Mouse (Mus musculus): Measurements from ENCODE around the gene Smpd2. TPM values are rescaled to one million over a fixed set of nuclear protein-coding genes. Genes with fewer than 3 reads are reported as not detected.
"Not testable (repeated sequence)": the region's sequence is repeated elsewhere in the genome, so short reads cannot be mapped to it uniquely, and the experiment has no call there.

Gene Smpd2
- polyA plus RNA-seq, 1 experiment: 15.2 TPM

DNA sequence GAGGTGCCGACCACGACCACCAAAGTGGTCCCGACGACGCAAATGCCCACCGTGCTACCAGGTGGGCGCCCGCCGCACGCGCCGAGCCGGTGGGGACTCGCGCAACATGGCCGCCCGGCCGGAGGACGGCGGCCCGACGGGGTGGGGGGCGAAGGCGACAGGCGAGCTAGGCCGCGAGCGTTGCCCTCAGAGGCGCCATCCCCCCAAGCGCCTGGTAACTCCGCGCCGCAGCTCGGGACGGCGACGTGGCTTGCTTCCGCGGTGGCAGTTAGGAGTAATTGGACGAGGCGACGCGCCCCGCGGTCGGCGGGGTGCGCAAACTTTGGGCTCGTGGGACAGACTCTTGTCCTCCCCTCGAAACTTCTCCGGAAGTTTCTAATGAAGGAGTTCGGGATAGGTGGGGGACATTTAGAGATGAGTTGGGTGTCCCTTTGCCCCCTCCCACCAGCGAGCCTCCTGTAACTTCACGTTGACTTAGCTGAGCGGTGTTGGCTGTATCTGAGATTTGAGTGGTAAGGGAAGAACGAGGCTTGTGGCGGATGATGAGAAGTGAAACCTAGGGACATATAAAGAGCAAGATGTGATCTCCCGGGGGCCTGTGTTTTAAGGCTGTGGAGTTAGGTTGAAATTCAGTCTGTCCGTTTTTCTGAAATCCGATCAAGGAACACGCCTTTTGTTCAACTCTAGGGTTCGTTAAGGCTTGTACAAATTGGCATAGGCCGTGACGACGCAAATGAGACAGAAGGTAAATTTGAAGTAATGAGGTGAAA, 29.7 kb upstream of the Smpd2 start:
- H3K4me3 ChIP-seq (ENCODE audit: insufficient read depth, low read length): peak overlapping the region; percentile 86
- H3K27ac ChIP-seq (ENCODE audit: insufficient read depth, low read depth, low read length): peak overlapping the region; percentile 92
- TF ChIP-seq CTCF (IDR thresholded peaks at IDR 0.05; ENCODE audit: low read depth, low read length) (no peak), POLR2A (IDR thresholded peaks at IDR 0.05; ENCODE audit: borderline replicate concordance, low read depth, low read length) (no peak)
- peaks cover 34% of the 10 kb centered on the region for H3K4me1 ChIP-seq (ENCODE audit: control insufficient read depth, insufficient read depth, low read length)

DNA sequence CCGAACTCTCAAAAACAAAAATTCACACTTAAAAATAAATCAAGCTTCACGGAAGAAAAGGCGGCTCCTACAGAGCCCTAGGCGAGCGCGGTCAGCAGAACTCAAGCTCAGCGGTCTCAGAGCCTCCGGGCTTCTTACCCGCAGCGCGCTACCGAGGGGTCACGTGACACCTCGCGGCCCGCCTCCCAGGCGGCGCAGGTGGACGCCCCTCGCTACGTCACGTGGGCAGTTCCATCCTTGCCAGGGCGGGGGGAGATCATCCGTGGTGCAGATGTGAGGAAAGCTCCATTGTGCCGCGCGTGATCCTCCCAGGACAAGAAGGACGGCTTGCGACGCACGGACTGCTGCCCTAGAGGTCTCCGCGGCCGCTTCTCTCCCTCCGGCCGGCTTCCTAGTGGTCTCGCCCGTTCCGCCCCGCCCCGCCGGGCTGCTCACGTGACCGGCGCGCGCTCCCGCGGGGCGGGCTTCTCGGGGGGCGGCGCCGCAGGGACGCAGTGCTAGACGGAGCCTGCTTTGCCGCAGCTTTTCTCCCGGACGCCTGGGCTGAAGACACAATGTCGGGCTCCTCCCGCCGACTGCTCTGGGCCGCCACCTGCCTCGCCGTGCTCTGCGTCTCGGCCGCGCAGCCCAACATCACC, 28.9 kb upstream of the Smpd2 start, which contains the start of gene Cd164:
Gene Cd164 (plus strand): TSS at position 434 of the 638 bp plus-strand sequence.
- peak within 1 kb of the TSS; percentile 92 for H3K27ac ChIP-seq (ENCODE audit: insufficient read depth, low read depth, low read length)
- peaks cover 31% of the 10 kb centered on the region for H3K4me1 ChIP-seq (ENCODE audit: control insufficient read depth, insufficient read depth, low read length)
- TF ChIP-seq CTCF (IDR thresholded peaks at IDR 0.05; ENCODE audit: low read depth, low read length): no peak
- TF ChIP-seq POLR2A (IDR thresholded peaks at IDR 0.05; ENCODE audit: borderline replicate concordance, low read depth, low read length): peak; percentile 65; the same call in 1 of the 2 replicates
- H3K4me3 ChIP-seq (ENCODE audit: insufficient read depth, low read length): peak within 1 kb of the TSS; percentile 86

DNA sequence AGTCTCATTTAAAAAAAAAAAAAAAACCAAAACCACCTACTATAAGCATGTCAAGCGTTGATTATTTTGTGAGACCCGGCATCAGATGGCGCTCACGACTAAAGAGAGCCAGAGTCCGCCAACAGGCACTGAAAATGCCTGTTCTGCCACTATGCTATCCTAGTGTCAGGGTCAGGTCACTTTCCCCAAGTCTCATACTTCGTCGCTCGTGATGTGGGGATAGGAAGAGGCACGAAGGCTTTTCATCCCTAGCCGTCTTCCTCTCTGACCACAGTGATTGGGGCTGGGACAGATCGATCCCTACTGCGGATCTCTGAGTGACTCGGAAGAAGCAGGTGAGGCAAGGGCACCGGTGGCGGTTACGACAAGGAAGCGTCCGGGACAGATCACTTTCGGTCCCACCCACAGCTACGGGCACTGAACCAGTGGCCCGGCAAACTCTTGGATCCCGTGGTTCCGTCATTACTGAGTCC, 28.4 kb upstream of the Smpd2 start:
- peak overlapping the region; percentile 86 for H3K4me3 ChIP-seq (ENCODE audit: insufficient read depth, low read length)
- no peak for TF ChIP-seq POLR2A (IDR thresholded peaks at IDR 0.05; ENCODE audit: borderline replicate concordance, low read depth, low read length)
- peak; percentile 51 for TF ChIP-seq CTCF (IDR thresholded peaks at IDR 0.05; ENCODE audit: low read depth, low read length)
- peak overlapping the region; percentile 73 for H3K27ac ChIP-seq (ENCODE audit: insufficient read depth, low read depth, low read length)
- peaks cover 29% of the 10 kb centered on the region for H3K4me1 ChIP-seq (ENCODE audit: control insufficient read depth, insufficient read depth, low read length)

DNA sequence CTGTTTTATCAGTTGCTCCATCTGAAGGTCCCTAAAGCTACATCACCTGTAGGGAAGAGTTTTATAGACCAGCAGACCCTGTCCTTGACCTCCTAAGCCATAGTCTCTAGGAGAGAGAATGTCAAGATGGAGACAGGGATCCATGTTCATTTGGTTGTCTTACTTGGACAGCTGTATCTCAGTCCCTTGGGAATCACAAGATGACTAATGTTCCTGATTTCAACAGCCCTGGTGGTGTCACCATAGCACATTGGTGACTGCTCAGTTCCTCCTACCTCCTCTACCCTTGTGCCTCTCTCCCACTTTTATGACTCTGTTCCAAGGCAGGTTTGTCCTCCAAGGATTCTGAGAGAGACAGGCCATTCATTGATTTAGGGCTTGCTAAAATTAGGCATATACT, 24.8 kb upstream of the Smpd2 start:
- Histone ChIP-seq H3K4me3 (ENCODE audit: insufficient read depth, low read length) (no peak overlapping the region), H3K27ac (ENCODE audit: insufficient read depth, low read depth, low read length) (no peak overlapping the region), H3K4me1 (ENCODE audit: control insufficient read depth, insufficient read depth, low read length) (peaks cover 10% of the 10 kb centered on the region; the same call in 1 of the 2 replicates)
- TF ChIP-seq CTCF (IDR thresholded peaks at IDR 0.05; ENCODE audit: low read depth, low read length): no peak
- TF ChIP-seq POLR2A (IDR thresholded peaks at IDR 0.05; ENCODE audit: borderline replicate concordance, low read depth, low read length): no peak

DNA sequence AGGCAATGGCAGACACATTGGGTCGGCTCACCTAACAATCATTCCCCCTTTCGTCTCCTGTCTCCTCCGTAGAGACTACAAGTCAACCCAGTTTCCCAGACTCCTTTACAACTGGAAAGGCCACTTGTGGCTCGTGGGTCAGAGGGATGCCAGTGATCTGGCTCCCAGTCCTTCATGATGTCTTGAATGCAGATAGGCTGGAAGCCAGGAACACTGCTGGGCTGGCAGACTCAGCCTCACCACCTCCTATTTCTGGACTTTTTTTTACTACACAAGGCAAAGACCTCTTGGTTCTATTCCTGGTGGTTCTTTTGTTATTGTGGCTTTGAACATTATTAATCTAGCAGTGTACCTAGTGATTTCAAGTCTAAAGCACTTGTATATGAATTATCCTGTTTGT, 24.1 kb upstream of the Smpd2 start:
- Histone ChIP-seq H3K4me3 (ENCODE audit: insufficient read depth, low read length) (no peak overlapping the region), H3K27ac (ENCODE audit: insufficient read depth, low read depth, low read length) (no peak overlapping the region), H3K4me1 (ENCODE audit: control insufficient read depth, insufficient read depth, low read length) (peaks cover 10% of the 10 kb centered on the region; the same call in 1 of the 2 replicates)
- no peak for TF ChIP-seq POLR2A (IDR thresholded peaks at IDR 0.05; ENCODE audit: borderline replicate concordance, low read depth, low read length)
- no peak for TF ChIP-seq CTCF (IDR thresholded peaks at IDR 0.05; ENCODE audit: low read depth, low read length)

DNA sequence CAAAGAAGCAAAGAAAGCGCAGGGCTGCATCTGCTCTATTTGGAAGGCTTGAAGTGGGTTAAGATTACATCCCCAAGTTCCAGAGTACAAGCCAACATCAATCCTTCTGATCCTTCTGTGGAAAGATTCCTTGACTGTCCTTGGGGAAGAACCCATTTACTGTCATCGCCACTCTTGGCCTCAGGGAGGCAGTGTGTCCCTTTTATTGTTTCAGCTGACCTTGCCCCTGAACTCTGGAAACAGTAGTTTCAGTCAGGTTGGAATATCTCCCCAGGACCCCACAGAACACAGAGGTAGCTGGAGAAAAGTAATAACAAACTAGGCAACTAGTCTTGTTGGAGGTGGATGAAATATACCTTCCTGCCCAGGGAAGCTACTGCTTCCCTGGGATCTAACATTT, 19.0 kb upstream of the Smpd2 start:
- H3K27ac ChIP-seq (ENCODE audit: insufficient read depth, low read depth, low read length): no peak overlapping the region
- TF ChIP-seq CTCF (IDR thresholded peaks at IDR 0.05; ENCODE audit: low read depth, low read length) (no peak), POLR2A (IDR thresholded peaks at IDR 0.05; ENCODE audit: borderline replicate concordance, low read depth, low read length) (no peak)
- no peak overlapping the region for H3K4me3 ChIP-seq (ENCODE audit: insufficient read depth, low read length)
- H3K4me1 ChIP-seq (ENCODE audit: control insufficient read depth, insufficient read depth, low read length): no peaks in the 10 kb centered on the region

DNA sequence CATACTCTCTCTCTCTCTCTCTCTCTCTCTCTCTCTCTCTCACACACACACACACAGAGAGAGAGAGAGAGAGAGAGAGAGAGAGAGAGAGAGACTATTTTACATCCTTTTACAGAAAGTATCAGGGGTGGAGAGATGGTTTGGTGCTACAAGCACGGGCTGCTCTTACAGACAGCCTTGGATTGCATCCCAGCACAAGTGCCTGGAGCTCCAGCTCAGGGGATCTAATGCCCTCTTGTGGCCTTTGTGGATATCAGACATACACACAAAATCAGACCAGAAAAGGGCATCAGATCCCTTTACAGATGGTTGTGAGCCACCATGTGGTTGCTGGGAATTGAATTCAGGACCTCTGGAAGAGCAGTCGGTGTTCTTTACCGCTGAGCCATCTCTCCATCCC, 15.3 kb upstream of the Smpd2 start:
- TF ChIP-seq CTCF (IDR thresholded peaks at IDR 0.05; ENCODE audit: low read depth, low read length): peak; percentile 50; the same call in 1 of the 2 replicates
- not testable (repeated sequence) for H3K4me3 ChIP-seq (ENCODE audit: insufficient read depth, low read length); H3K4me1 ChIP-seq (ENCODE audit: control insufficient read depth, insufficient read depth, low read length); H3K27ac ChIP-seq (ENCODE audit: insufficient read depth, low read depth, low read length)

DNA sequence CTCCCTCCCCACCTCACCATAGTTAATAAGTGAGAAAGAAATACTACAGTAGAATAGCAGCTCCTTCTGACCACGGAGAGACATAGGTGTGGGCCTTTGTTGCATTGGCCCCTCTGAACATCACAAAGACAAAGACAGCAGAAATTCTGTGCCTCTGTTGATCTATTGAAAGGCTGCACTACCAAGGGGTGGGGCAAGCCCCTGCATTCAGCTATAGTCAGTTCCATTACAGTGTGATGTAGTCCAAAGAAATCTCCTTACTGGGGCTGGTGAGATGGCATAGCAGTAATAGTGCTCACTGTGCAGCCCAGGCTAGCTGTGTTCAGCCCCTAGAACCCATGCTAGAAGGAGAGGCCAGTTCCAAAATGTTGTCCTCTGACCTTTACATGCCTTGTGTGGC, 14.8 kb upstream of the Smpd2 start:
- TF ChIP-seq POLR2A (IDR thresholded peaks at IDR 0.05; ENCODE audit: borderline replicate concordance, low read depth, low read length) (no peak), CTCF (IDR thresholded peaks at IDR 0.05; ENCODE audit: low read depth, low read length) (no peak)
- H3K27ac ChIP-seq (ENCODE audit: insufficient read depth, low read depth, low read length): no peak overlapping the region
- no peak overlapping the region for H3K4me3 ChIP-seq (ENCODE audit: insufficient read depth, low read length)
- H3K4me1 ChIP-seq (ENCODE audit: control insufficient read depth, insufficient read depth, low read length): no peaks in the 10 kb centered on the region

DNA sequence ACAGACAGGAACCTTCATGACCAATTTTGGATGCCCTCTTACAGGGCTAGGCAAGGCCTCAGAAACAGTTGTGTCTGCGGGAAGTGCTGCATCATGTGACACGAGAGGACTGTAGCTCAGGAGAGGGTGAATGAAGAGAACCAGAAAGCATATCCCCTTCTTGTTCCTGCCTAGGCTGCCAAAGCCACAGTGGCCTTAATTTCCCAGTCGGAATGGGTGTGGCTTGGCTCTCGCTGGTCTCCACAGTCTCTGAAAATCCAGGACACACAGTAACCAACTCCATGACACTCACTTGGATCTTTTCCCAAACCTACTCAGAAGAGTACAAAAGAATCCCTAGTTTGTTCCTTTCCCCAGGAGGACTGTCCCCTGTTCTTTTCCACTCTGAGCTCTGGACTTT, 10.8 kb upstream of the Smpd2 start:
- no peak overlapping the region for H3K4me3 ChIP-seq (ENCODE audit: insufficient read depth, low read length)
- TF ChIP-seq POLR2A (IDR thresholded peaks at IDR 0.05; ENCODE audit: borderline replicate concordance, low read depth, low read length) (no peak), CTCF (IDR thresholded peaks at IDR 0.05; ENCODE audit: low read depth, low read length) (no peak)

DNA sequence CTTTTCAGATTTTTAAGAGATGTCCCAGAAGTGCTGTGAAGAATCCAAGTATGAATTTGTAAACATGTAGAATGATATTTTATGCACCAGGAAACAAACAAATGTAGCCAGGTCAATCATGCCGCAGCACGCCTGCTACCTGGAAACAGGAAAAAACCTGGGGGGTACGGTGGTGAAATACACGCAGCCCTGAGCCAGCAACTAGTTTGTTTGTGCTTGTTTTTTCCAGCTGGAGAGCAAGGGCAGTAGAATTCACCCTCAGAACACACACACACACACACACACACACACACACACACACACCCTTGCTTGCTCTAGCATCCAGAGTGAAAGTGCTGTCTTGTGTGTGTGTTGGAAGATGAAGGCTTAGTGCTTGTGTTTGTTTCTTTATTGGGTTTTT, 942 bp upstream of the Smpd2 start:
- no peak overlapping the region for H3K4me3 ChIP-seq (ENCODE audit: insufficient read depth, low read length)
- TF ChIP-seq CTCF (IDR thresholded peaks at IDR 0.05; ENCODE audit: low read depth, low read length): no peak
- no peak for TF ChIP-seq POLR2A (IDR thresholded peaks at IDR 0.05; ENCODE audit: borderline replicate concordance, low read depth, low read length)
- no peak overlapping the region for H3K27ac ChIP-seq (ENCODE audit: insufficient read depth, low read depth, low read length)
- peaks cover 11% of the 10 kb centered on the region for H3K4me1 ChIP-seq (ENCODE audit: control insufficient read depth, insufficient read depth, low read length)

More for the DNA sequence above, 10.8 kb upstream of the Smpd2 start:
- Histone ChIP-seq H3K4me1 (ENCODE audit: control insufficient read depth, insufficient read depth, low read length) (no peaks in the 10 kb centered on the region), H3K27ac (ENCODE audit: insufficient read depth, low read depth, low read length) (no peak overlapping the region)

Data from bone marrow macrophage, adult 2 months (primary cell).